Mouse (Mus musculus): ENCODE data around the gene Slc16a7.

DNA sequence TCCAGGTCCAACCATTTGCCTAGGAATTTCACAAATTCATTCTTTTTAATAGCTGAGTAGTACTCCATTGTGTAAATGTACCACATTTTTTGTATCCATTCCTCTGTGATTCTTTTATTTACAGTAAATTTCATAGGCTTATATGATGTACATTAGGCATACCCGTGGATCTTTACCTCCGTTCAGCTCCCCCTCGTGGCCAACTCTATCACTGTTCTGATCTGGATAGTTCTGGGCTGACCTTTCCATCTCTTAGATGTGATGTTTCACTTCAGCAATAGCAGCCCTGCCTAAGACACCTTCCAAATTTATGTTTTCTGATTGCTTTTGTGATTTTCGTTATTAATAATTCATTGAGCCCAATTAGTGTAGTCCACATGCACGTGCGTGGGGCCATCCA lies 29.5 kb upstream of the Slc16a7 start:
- TF ChIP-seq CTCF (IDR thresholded peaks at IDR 0.05 in 2 of 3, conservative IDR thresholded peaks at IDR 0.05 in 1 of 3; ENCODE audit: control insufficient read depth in 1 of 3, insufficient read depth in 1 of 3, low read depth in 2 of 3, low read length in 3 of 3, poor library complexity in 1 of 3, severe bottlenecking in 1 of 3) (0 out of 6 replicates have a peak, but pooled peaks of 1 of the 3 experiments have one; percentile 12), TAL1 (IDR thresholded peaks at IDR 0.05; ENCODE audit: low read length) (no peak), EP300 (IDR thresholded peaks at IDR 0.05; ENCODE audit: low read depth in 1 of 2, low read length in 2 of 2) (no peak), ELF1 (IDR thresholded peaks at IDR 0.05; ENCODE audit: low read depth, low read length) (no peak), USF1 (IDR thresholded peaks at IDR 0.05; ENCODE audit: low read depth, low read length) (no peak), CHD1 (IDR thresholded peaks at IDR 0.05; ENCODE audit: low read depth, low read length) (no peak), MAFK (IDR thresholded peaks at IDR 0.05; ENCODE audit: borderline replicate concordance, low read depth, low read length) (no peak)

Measured in MEL (cell line).